Mouse (Mus musculus) hindbrain, embryonic 13.5 days (tissue): ENCODE results near the gene Tfap2a. TPM values are rescaled to one million over a fixed set of nuclear protein-coding genes. Genes with fewer than 3 reads are reported as not detected.

Experiments
- ATAC-seq: fragments of 200-750 bp; cut with Nextera tagmentation; 2 replicates; pipeline ENCODE4 v1.8.0; 2017; ENCODE audit warnings: moderate TSS enrichment; ENCODE audit not compliant: low FRiP score
- H3K27ac ChIP-seq: fragments of 300-500 bp; sonication (generic); 2 replicates; pipeline ENCODE4 v1.5.1; 2015; ENCODE audit warnings: inconsistent platforms, mild to moderate bottlenecking, moderate library complexity
- H3K27me3 ChIP-seq: fragments of 300-500 bp; sonication (generic); 2 replicates; pipeline ENCODE4 v1.6.1; 2015; ENCODE audit warnings: mild to moderate bottlenecking, inconsistent platforms
- H3K36me3 ChIP-seq: fragments of 300-500 bp; sonication (generic); 2 replicates; pipeline ENCODE4 v1.6.1; 2015; ENCODE audit warnings: mild to moderate bottlenecking, inconsistent platforms
- H3K4me1 ChIP-seq: fragments of 300-500 bp; sonication (generic); replicated peaks from 2 replicates; pipeline ENCODE4 v1.6.1; 2015; ENCODE audit warnings: inconsistent platforms
- H3K4me2 ChIP-seq: fragments of 300-500 bp; sonication (generic); 2 replicates; pipeline ENCODE4 v1.6.1; 2015; ENCODE audit warnings: inconsistent platforms, mild to moderate bottlenecking, moderate library complexity
- H3K4me3 ChIP-seq: fragments of 300-500 bp; sonication (generic); 2 replicates; pipeline ENCODE4 v1.5.1; 2015; ENCODE audit warnings: mild to moderate bottlenecking, inconsistent platforms
- H3K9ac ChIP-seq: fragments of 300-500 bp; sonication (generic); 2 replicates; pipeline ENCODE4 v1.6.1; 2015; ENCODE audit warnings: mild to moderate bottlenecking, inconsistent platforms
- H3K9me3 ChIP-seq: fragments of 300-500 bp; sonication (generic); 2 replicates; pipeline ENCODE4 v1.6.1; 2016; ENCODE audit warnings: inconsistent platforms
- WGBS: fragments of 180-500 bp; shearing (Covaris S2); methylation state at CpG from one replicate; pipeline ENCODE4 v1.1.7; 2015; 5-methylcytosine and 5-hydroxymethylcytosine counted together
- polyA plus RNA-seq: library from polyadenylated mRNA; unstranded; fragments of >200 nt; fragmentation: Nextera tagmentation; extraction: Ambion mirVana; gene quantifications from 2 replicates; pipeline ENCODE4 v1.2.1, GENCODE M21; 2015

The Tfap2a gene
- polyA plus RNA-seq = 14.2 and 22.9 TPM in 2 replicates

GRCm38 (mm10) chr13:40738196-40738880 lies at the start of gene Tfap2a:
Tfap2a (minus strand) TSS chr13:40738376.
- no peak within 1 kb of the TSS for H3K9ac ChIP-seq
- H3K9me3 ChIP-seq = no peaks in the 10 kb centered on the region
- WGBS = under 1% methylated on average over 29 of the region's 30 CpGs
- H3K4me3 ChIP-seq = peak within 1 kb of the TSS; percentile 7; the same call in 1 of the 2 replicates
- no peak within 1 kb of the TSS for H3K27ac ChIP-seq
- no peak for ATAC-seq
- H3K36me3 ChIP-seq = no peaks in the 10 kb centered on the region
- peaks cover 35% of the 10 kb centered on the region for H3K4me1 ChIP-seq
- peaks cover 99% of the 10 kb centered on the region for H3K27me3 ChIP-seq
- H3K4me2 ChIP-seq = peak within 1 kb of the TSS; percentile 34

DNA sequence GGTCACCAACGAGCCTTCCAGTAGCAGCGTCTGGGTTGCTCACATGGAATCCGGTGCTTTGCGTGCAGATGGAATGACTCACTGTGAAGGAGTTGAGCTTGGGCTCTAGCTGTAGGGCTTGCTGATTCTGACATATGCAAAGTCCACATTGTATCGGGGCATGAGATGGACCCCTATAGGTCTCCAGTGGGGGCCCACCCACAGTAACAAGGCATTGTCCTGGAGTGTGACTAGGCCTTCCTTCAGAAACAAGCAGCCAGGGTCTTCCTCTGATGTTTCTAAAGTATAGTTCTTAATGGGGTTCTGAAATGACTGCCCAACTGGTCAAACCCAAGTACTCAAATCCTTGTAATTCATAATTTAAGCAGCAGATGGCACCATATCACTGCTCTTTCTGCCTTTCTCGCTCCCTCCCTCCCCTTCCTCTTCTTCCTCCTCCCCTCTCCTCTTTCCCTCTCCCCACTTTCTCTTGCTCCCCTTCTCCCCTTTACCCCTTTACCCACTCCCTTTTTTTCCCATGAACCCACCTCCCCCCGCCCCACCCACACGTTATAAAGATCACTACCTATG lies 46.1 kb upstream of the Tfap2a start:
- Histone ChIP-seq H3K4me1 (no peaks in the 10 kb centered on the region), H3K9ac (no peak overlapping the region), H3K36me3 (no peaks in the 10 kb centered on the region), H3K27ac (no peak overlapping the region), H3K27me3 (0 out of 2 replicates have a peak, but pooled peaks cover 3% of the 10 kb centered on the region), H3K9me3 (no peaks in the 10 kb centered on the region), H3K4me2 (no peak overlapping the region), H3K4me3 (no peak overlapping the region)
- 52% methylated on average over 8 of the region's 8 CpGs for WGBS
- ATAC-seq = no peak

- no peaks in the 10 kb centered on the region for H3K9me3 ChIP-seq
- no peak overlapping the region for H3K27ac ChIP-seq
- H3K36me3 ChIP-seq = no peaks in the 10 kb centered on the region
- no peak overlapping the region for H3K9ac ChIP-seq
- H3K4me1 ChIP-seq = no peaks in the 10 kb centered on the region
- no peak overlapping the region for H3K4me2 ChIP-seq
- no peak overlapping the region for H3K4me3 ChIP-seq
- H3K27me3 ChIP-seq = 0 out of 2 replicates have a peak, but pooled peaks cover 3% of the 10 kb centered on the region
- ATAC-seq = no peak
Observed at GRCm38 (mm10) chr13:40757995-40758394, 19.8 kb upstream of the Tfap2a start.

GRCm38 (mm10) chr13:40756356-40756755 lies 18.2 kb upstream of the Tfap2a start:
- no peak overlapping the region for H3K27ac ChIP-seq
- H3K9me3 ChIP-seq = no peaks in the 10 kb centered on the region
- H3K4me2 ChIP-seq = no peak overlapping the region
- H3K4me3 ChIP-seq = no peak overlapping the region
- H3K9ac ChIP-seq = no peak overlapping the region
- 78% methylated on average over 7 of the region's 7 CpGs for WGBS
- no peaks in the 10 kb centered on the region for H3K4me1 ChIP-seq
- no peaks in the 10 kb centered on the region for H3K36me3 ChIP-seq
- H3K27me3 ChIP-seq = 0 out of 2 replicates have a peak, but pooled peaks cover 3% of the 10 kb centered on the region
- ATAC-seq = no peak

DNA sequence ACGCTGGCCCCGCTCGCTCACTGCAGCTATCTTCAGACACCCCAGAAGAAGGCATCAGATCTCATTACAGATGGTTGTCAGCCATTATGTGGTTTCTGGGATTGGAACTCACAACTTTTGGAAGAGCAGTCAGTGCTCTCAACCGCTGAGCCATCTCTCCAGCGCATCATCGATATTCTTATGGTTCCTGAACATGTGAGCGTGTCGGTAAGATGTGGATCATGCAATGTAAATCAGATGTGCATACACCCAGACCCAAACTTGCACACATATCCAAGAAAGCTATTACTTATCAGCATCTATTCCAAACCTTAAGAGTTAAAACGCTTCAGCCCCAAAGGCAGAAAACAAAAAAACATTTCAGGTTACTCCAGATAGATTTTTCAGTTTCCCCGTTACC lies 15.9 kb upstream of the Tfap2a start:
- Histone ChIP-seq H3K4me2 (no peak overlapping the region), H3K27me3 (peaks cover 23% of the 10 kb centered on the region), H3K9ac (no peak overlapping the region), H3K4me1 (no peaks in the 10 kb centered on the region), H3K27ac (no peak overlapping the region), H3K9me3 (no peaks in the 10 kb centered on the region), H3K36me3 (no peaks in the 10 kb centered on the region), H3K4me3 (no peak overlapping the region)
- ATAC-seq = no peak
- WGBS = 97% methylated on average over 10 of the region's 10 CpGs

- no peak overlapping the region for H3K9ac ChIP-seq
- H3K27me3 ChIP-seq = peaks cover 35% of the 10 kb centered on the region
- no peak overlapping the region for H3K27ac ChIP-seq
- H3K9me3 ChIP-seq = no peaks in the 10 kb centered on the region
- WGBS = 81% methylated on average over 10 of the region's 10 CpGs
- no peak overlapping the region for H3K4me3 ChIP-seq
- no peaks in the 10 kb centered on the region for H3K36me3 ChIP-seq
- no peak for ATAC-seq
- H3K4me2 ChIP-seq = no peak overlapping the region
- no peaks in the 10 kb centered on the region for H3K4me1 ChIP-seq
Observed at GRCm38 (mm10) chr13:40751889-40752288, 13.7 kb upstream of the Tfap2a start.

- no peak overlapping the region for H3K4me2 ChIP-seq
- 67% methylated on average over 9 of the region's 9 CpGs for WGBS
Observed at GRCm38 (mm10) chr13:40749603-40749905, 11.4 kb upstream of the Tfap2a start.

GRCm38 (mm10) chr13:40748785-40749602 lies 10.8 kb upstream of the Tfap2a start:
- Histone ChIP-seq H3K9ac (no peak overlapping the region), H3K36me3 (no peaks in the 10 kb centered on the region), H3K4me3 (no peak overlapping the region), H3K9me3 (peaks cover 5% of the 10 kb centered on the region; the same call in 1 of the 2 replicates), H3K4me1 (peaks cover 7% of the 10 kb centered on the region), H3K27me3 (peaks cover 62% of the 10 kb centered on the region), H3K27ac (no peak overlapping the region), H3K4me2 (peak overlapping the region; percentile 37; the same call in 1 of the 2 replicates)
- WGBS = 16% methylated on average over 19 of the region's 19 CpGs
- ATAC-seq = peak; percentile 43; the same call in 1 of the 2 replicates

More at GRCm38 (mm10) chr13:40749603-40749905, 11.4 kb upstream of the Tfap2a start:
- no peak overlapping the region for H3K9ac ChIP-seq
- no peak overlapping the region for H3K27ac ChIP-seq
- H3K4me3 ChIP-seq = no peak overlapping the region
- peaks cover 5% of the 10 kb centered on the region; the same call in 1 of the 2 replicates for H3K9me3 ChIP-seq
- peaks cover 57% of the 10 kb centered on the region for H3K27me3 ChIP-seq
- H3K36me3 ChIP-seq = no peaks in the 10 kb centered on the region
- ATAC-seq = no peak
- peaks cover 3% of the 10 kb centered on the region for H3K4me1 ChIP-seq

GRCm38 (mm10) chr13:40744111-40744805 lies 6.1 kb upstream of the Tfap2a start:
- no peak overlapping the region for H3K9ac ChIP-seq
- no peak overlapping the region for H3K27ac ChIP-seq
- 2% methylated on average over 19 of the region's 19 CpGs for WGBS
- H3K9me3 ChIP-seq = peaks cover 5% of the 10 kb centered on the region; the same call in 1 of the 2 replicates
- no peak overlapping the region for H3K4me3 ChIP-seq
- peaks cover 10% of the 10 kb centered on the region for H3K4me1 ChIP-seq
- H3K36me3 ChIP-seq = no peaks in the 10 kb centered on the region
- ATAC-seq = no peak
- H3K4me2 ChIP-seq = peak overlapping the region; percentile 33; the same call in 1 of the 2 replicates
- H3K27me3 ChIP-seq = peaks cover 90% of the 10 kb centered on the region

DNA sequence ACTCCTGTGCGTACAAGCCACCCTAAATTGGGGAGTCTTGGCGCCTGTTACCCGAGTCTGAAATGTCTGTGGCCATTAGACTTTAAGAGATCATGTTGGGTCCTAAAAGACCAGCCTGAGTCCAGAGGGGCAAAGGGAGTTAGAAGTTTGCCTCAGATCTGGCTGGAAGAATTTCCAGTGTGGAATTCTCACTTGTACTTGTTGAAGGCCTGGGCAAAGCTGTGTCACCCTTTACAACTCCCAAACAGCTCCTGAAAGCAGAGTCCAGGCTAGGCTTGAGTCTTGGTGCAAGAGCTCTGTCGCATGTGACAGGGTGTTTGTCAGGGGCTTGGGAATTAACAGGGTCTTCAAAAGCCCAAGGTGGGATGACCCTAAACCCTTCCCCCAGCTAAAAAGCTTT lies 5.0 kb upstream of the Tfap2a start:
- ATAC-seq = no peak
- Histone ChIP-seq H3K9me3 (peaks cover 5% of the 10 kb centered on the region; the same call in 1 of the 2 replicates), H3K4me2 (no peak overlapping the region), H3K27me3 (peaks cover 98% of the 10 kb centered on the region), H3K27ac (no peak overlapping the region), H3K36me3 (no peaks in the 10 kb centered on the region), H3K9ac (no peak overlapping the region), H3K4me1 (peaks cover 16% of the 10 kb centered on the region), H3K4me3 (no peak overlapping the region)
- 10% methylated on average over 4 of the region's 4 CpGs for whole genome bisulfite sequencing

DNA sequence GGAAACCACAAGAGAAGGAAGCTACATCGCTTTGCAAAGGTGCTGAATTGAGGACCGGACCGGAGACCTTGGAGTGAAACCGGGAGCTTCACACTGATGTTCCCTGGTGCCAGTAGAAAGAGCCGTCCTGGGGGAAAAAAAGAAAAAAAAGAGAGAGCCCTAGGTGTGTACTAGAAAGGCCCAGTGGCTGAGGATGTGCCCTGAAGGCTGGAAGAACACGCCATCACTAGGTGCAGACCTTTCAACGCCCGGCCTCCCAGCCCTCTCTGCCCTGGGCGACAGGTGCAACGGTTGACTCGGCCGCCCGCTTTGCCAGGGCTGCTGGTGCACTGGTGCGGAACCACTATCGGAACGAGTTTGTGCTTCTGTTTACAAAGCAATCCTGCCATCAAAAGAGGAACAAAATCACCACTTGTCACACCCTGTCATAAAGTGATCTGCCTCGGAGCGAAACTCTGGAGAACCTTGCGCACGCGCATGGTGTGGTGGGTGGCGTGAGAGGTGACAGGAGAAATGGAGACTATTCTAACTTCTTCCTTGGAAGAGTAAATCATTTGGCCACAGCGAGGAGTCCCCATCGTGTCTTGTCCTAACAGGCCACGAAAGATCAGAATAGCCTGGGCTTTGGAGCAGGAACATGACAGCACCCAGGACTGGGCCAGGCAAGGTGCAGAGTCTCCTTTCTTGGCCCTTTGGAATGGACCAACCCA lies 3.8 kb upstream of the Tfap2a start:
- Histone ChIP-seq H3K27me3 (peaks cover 99% of the 10 kb centered on the region), H3K4me3 (no peak overlapping the region), H3K4me2 (no peak overlapping the region), H3K27ac (no peak overlapping the region), H3K4me1 (peaks cover 24% of the 10 kb centered on the region), H3K36me3 (no peaks in the 10 kb centered on the region), H3K9me3 (peaks cover 5% of the 10 kb centered on the region; the same call in 1 of the 2 replicates), H3K9ac (no peak overlapping the region)
- WGBS = 2% methylated on average over 25 of the region's 25 CpGs
- no peak for ATAC-seq
